Mouse (Mus musculus) liver, embryonic 16.5 days (tissue): ENCODE results near the gene Vil1. TPM values are rescaled to one million over a fixed set of nuclear protein-coding genes. Genes with fewer than 3 reads are reported as not detected.
A peak's percentile ranks its signal among the peaks of the same experiment; 100 is the strongest.

Source experiments
- ATAC-seq: fragments of 200-750 bp; cut with Nextera tagmentation; 2 replicates; pipeline ENCODE4 v1.8.0; 2017; ENCODE audit warnings: low read depth, mild to moderate bottlenecking, moderate number of reproducible peaks, moderate library complexity
- H3K27ac ChIP-seq: fragments of 300-500 bp; sonication (generic); 2 replicates; pipeline ENCODE4 v1.5.1; 2014; ENCODE audit warnings: mild to moderate bottlenecking, low read length
- H3K27me3 ChIP-seq: fragments of 300-500 bp; sonication (generic); 2 replicates; pipeline ENCODE4 v1.6.1; 2014; ENCODE audit warnings: low read depth, low read length, mixed read lengths; ENCODE audit not compliant: control insufficient read depth, insufficient read depth
- H3K36me3 ChIP-seq: fragments of 300-500 bp; sonication (generic); 2 replicates; pipeline ENCODE4 v1.6.1; 2014; ENCODE audit warnings: mild to moderate bottlenecking; ENCODE audit not compliant: control insufficient read depth, insufficient read depth
- H3K4me1 ChIP-seq: fragments of 300-500 bp; sonication (generic); 2 replicates; pipeline ENCODE4 v1.6.1; 2014; ENCODE audit warnings: low read depth, low read length, mixed read lengths; ENCODE audit not compliant: control insufficient read depth
- H3K4me2 ChIP-seq: fragments of 300-500 bp; sonication (generic); 2 replicates; pipeline ENCODE4 v1.6.1; 2014; ENCODE audit warnings: low read depth, low read length, mixed read lengths
- H3K4me3 ChIP-seq: fragments of 300-500 bp; sonication (generic); 2 replicates; pipeline ENCODE4 v1.5.1; 2014; ENCODE audit warnings: low read depth, mild to moderate bottlenecking, low read length
- H3K9ac ChIP-seq: fragments of 300-500 bp; sonication (generic); 2 replicates; pipeline ENCODE4 v1.6.1; 2014; ENCODE audit warnings: low read depth, low read length
- H3K9me3 ChIP-seq: fragments of 300-500 bp; sonication (generic); replicated peaks from 2 replicates; pipeline ENCODE4 v1.6.1; 2016; ENCODE audit warnings: low read length; ENCODE audit not compliant: control insufficient read depth
- WGBS: fragments of 180-500 bp; shearing (Covaris S2); extraction: QIAGEN DNeasy Blood & Tissue Kit; methylation state at CpG from one replicate; pipeline ENCODE4 v1.1.7; 2014; ENCODE audit not compliant: insufficient replicate concordance; 5-methylcytosine and 5-hydroxymethylcytosine counted together
- polyA plus RNA-seq: library from polyadenylated mRNA; unstranded; fragments of >200 nt; fragmentation: Nextera tagmentation; extraction: Ambion mirVana; gene quantifications from 2 replicates; pipeline ENCODE4 v1.2.1, GENCODE M21; 2015

Gene Vil1
- polyA plus RNA-seq, 1 experiment from 2014 or later, result 1.6 TPM

DNA sequence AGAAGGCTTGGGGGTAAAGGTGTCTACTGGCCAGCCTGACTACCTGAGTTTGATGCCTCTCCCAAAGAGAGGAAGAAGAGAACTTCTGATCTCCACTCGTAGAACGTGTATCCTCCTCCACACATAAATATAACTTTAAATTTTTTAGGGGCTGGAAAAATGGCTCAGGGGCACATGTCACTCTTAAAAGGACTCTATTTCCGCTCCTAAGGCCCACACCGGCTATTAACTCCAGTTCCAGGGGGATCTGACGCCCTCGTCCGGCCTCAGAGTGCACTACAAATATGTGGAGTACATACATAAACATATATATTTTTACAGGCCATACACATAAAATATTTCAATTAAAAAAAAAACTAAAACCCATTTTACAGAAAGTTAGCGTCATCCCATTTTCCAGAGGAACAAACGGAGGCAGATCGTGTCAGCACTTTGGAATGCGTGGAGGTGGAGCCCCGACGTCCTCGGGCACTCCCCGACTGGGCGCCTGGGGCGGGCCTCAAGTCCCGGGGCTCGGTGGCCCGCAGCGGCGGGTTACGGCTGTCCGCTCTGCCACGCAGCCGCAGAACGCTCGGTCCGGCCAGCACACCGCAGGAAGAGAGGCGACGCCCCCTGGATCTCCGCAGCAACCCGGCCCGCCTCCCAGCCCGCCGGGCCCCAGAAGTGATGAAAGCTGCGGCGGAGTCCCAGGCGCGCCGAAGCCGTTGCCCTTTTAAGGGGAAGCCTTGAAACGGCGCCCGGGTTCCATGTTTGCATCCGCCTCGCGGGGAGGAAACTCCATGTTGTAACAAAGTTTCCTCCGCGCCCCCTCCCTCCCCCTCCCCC lies 18.0 kb upstream of the Vil1 start, which contains the start of gene Ctdsp1:
Gene Ctdsp1, plus strand, starts transcription at position 586 of the 825 bp plus-strand sequence.
- 2% methylated on average over 47 of the region's 51 CpGs for WGBS
- H3K4me2 ChIP-seq, result peak within 1 kb of the TSS; percentile 99
- H3K9ac ChIP-seq, result peak within 1 kb of the TSS; percentile 98
- peak; percentile 75 for ATAC-seq
- H3K4me1 ChIP-seq, result peaks cover 63% of the 10 kb centered on the region
- peaks cover 20% of the 10 kb centered on the region for H3K36me3 ChIP-seq
- H3K27ac ChIP-seq, result peak within 1 kb of the TSS; percentile 98
- no peaks in the 10 kb centered on the region for H3K9me3 ChIP-seq
- peak within 1 kb of the TSS; percentile 94 for H3K4me3 ChIP-seq
- no peaks in the 10 kb centered on the region for H3K27me3 ChIP-seq

DNA sequence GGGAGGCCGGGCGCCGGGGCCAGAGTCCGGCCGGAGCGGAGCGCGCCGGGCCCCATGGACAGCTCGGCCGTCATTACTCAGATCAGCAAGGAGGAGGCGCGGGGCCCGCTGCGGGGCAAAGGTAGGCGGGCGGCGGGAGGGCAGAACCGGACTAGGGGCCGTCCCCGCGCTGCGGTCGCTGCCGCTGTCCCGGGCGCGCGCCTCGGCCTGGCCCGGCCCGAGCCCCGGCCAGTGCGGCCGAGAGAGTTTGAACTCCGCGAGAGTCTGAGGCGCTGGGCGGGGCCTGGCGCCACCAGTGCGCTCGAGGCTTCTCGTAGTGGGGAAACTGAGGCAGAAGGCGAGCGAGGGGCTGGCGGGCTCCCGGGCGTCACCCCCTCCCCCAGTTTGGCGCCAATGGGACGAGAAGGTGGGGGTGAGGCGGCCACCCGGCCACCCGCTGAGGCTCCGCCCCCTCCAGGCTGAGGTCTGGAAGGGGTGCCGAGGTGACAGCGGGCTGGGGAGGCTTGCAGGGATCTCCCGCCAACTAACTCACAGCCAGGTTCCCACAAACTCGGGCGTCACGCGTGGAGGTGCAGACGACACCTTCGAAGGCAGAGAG lies 17.2 kb upstream of the Vil1 start:
- peaks cover 65% of the 10 kb centered on the region for H3K4me1 ChIP-seq
- no peaks in the 10 kb centered on the region for H3K27me3 ChIP-seq
- peak; percentile 45 for ATAC-seq
- H3K27ac ChIP-seq, result peak overlapping the region; percentile 98
- peak overlapping the region; percentile 98 for H3K9ac ChIP-seq
- H3K4me3 ChIP-seq, result peak overlapping the region; percentile 94
- H3K9me3 ChIP-seq, result no peaks in the 10 kb centered on the region
- peaks cover 20% of the 10 kb centered on the region for H3K36me3 ChIP-seq
- WGBS, result 0% methylated on average over 53 of the region's 63 CpGs
- H3K4me2 ChIP-seq, result peak overlapping the region; percentile 99

DNA sequence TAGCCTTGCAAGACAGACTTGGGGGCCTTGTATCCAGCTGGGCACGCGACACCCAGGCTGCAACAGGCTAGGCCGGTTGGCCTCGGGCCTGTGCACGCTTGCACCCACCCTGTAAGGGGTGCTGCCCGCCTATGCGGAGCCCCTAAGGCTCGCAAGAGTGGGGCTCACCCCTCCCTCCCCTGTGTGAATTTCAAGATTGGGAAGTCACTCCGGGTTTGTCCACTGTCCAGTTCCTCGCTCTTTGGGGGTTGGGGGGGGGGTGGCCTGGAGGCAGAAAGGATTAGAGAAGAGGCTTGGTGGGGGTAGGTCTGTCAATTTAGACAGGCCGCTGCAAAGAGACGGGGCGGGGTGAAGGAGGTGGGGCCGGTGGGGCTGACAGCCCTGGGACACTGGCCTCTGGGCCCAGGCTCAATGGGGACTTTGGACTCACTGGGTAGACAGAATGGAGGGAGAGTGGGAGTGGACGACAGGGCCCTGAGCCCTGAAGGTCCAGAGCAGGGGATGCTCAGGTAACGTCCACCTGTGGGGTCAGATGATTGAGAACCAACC lies 16.7 kb upstream of the Vil1 start:
- Histone ChIP-seq H3K4me2 (peak overlapping the region; percentile 99), H3K27ac (peak overlapping the region; percentile 98), H3K27me3 (no peaks in the 10 kb centered on the region), H3K9ac (peak overlapping the region; percentile 98), H3K9me3 (no peaks in the 10 kb centered on the region), H3K4me3 (peak overlapping the region; percentile 94), H3K4me1 (peaks cover 60% of the 10 kb centered on the region), H3K36me3 (peaks cover 20% of the 10 kb centered on the region)
- ATAC-seq, result peak; percentile 10
- 5% methylated on average over 16 of the region's 16 CpGs for WGBS

DNA sequence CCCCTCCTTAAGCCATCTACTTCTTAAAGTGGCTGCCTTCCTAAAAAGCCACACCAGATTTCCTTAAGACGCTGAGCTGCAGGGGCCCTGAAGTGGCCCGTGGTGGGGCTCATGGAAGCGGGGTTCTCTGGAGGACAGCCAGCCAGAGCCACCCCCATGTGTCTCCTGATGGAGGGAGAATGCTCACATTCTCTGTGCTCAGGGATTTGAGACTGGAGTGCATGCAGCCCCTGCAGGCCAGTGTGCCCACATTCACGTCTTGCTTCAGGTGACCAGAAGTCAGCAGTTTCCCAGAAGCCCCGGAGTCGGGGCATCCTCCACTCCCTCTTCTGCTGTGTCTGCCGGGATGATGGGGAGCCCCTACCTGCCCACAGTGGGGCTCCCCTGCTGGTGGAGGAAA lies 16.2 kb upstream of the Vil1 start:
- H3K9ac ChIP-seq, result peak overlapping the region; percentile 98
- 54% methylated on average over 7 of the region's 7 CpGs for WGBS
- peaks cover 20% of the 10 kb centered on the region for H3K36me3 ChIP-seq
- ATAC-seq, result no peak
- peak overlapping the region; percentile 99 for H3K4me2 ChIP-seq
- no peaks in the 10 kb centered on the region for H3K27me3 ChIP-seq
- H3K27ac ChIP-seq, result peak overlapping the region; percentile 98
- H3K9me3 ChIP-seq, result no peaks in the 10 kb centered on the region
- peak overlapping the region; percentile 94 for H3K4me3 ChIP-seq
- peaks cover 61% of the 10 kb centered on the region for H3K4me1 ChIP-seq

DNA sequence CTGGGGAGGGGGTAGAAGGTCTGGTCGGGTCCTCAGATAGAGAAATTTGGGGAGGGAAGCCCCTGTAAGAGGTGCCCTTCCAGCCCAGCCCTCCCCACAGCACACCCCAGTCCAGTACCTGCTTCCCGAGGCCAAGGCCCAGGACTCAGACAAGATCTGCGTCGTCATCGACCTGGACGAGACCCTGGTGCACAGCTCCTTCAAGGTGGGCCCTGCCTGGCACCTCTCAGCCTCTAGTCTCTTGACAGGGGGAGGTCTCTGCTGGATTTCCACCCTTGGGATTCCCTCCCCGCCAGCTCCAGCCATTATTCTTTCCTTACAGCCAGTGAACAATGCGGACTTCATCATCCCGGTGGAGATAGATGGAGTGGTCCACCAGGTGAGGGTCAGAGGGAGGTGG lies 15.5 kb upstream of the Vil1 start:
- Histone ChIP-seq H3K4me2 (peak overlapping the region; percentile 99), H3K27ac (no peak overlapping the region), H3K36me3 (peaks cover 20% of the 10 kb centered on the region), H3K9me3 (no peaks in the 10 kb centered on the region), H3K4me3 (peak overlapping the region; percentile 94), H3K27me3 (no peaks in the 10 kb centered on the region), H3K9ac (peak overlapping the region; percentile 98; the same call in 1 of the 2 replicates), H3K4me1 (peaks cover 62% of the 10 kb centered on the region)
- WGBS, result 88% methylated on average over 9 of the region's 9 CpGs
- no peak for ATAC-seq

DNA sequence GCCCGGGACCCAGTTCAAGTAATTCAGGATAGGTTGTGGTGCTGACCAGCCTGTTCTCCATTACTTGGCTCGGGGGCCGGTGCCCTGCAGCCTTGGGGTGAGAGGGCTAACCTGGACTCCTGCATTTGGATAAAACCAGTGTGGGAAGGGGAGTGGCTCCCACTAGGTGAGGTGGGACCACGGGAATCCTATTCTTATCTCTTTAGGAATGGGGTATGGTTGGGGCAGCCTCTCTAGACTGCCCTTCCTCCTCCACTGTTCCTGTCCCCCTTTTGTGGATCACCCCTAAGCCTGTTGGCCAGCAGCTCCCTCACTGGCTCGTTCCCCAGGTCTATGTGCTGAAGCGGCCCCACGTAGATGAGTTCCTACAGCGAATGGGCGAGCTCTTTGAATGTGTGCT lies 14.9 kb upstream of the Vil1 start:
- no peak overlapping the region for H3K4me3 ChIP-seq
- H3K36me3 ChIP-seq, result peaks cover 20% of the 10 kb centered on the region
- H3K27ac ChIP-seq, result no peak overlapping the region
- H3K4me1 ChIP-seq, result peaks cover 59% of the 10 kb centered on the region
- H3K27me3 ChIP-seq, result no peaks in the 10 kb centered on the region
- no peaks in the 10 kb centered on the region for H3K9me3 ChIP-seq
- WGBS, result 80% methylated on average over 9 of the region's 9 CpGs
- no peak overlapping the region for H3K4me2 ChIP-seq
- H3K9ac ChIP-seq, result no peak overlapping the region
- no peak for ATAC-seq

DNA sequence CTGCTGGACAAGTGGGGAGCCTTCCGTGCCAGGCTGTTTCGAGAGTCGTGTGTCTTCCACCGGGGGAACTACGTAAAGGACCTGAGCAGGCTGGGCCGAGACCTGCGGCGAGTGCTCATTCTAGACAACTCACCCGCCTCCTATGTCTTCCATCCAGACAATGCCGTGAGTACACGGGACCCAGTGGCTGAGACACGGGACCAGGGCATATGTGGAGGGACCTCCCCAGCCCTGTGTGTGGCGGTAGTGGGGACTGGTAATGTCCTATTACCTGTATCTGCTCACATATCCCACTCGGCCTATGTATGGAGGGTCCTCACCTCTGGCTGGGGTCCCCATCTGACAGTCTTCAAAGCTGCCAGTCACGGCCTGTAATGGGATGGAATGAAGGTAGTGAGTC lies 14.3 kb upstream of the Vil1 start:
- 88% methylated on average over 15 of the region's 15 CpGs for WGBS
- H3K27me3 ChIP-seq, result no peaks in the 10 kb centered on the region
- ATAC-seq, result no peak
- no peak overlapping the region for H3K4me3 ChIP-seq
- H3K36me3 ChIP-seq, result peaks cover 20% of the 10 kb centered on the region
- H3K4me2 ChIP-seq, result no peak overlapping the region
- H3K9me3 ChIP-seq, result no peaks in the 10 kb centered on the region
- H3K27ac ChIP-seq, result peak overlapping the region; percentile 69; the same call in 1 of the 2 replicates
- H3K9ac ChIP-seq, result no peak overlapping the region
- H3K4me1 ChIP-seq, result peaks cover 54% of the 10 kb centered on the region

DNA sequence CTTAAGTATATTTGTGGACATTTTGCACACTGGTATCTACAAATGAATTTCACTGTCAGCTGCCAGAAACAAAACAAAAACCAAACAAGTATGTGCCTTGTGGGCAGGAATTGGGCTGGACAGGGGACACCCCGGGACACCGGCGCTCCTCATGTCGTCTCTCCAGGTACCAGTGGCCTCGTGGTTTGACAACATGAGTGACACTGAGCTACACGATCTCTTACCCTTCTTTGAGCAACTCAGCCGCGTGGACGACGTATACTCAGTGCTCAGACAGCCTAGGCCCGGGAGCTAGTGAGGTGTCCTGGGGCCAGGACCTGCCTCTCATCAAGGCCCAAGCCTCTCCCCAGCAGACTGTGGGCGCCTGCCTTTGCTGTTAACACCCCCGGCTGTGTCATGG lies 13.9 kb upstream of the Vil1 start:
- Histone ChIP-seq H3K36me3 (peaks cover 20% of the 10 kb centered on the region), H3K4me3 (no peak overlapping the region), H3K9me3 (no peaks in the 10 kb centered on the region), H3K27me3 (no peaks in the 10 kb centered on the region), H3K4me1 (peaks cover 49% of the 10 kb centered on the region), H3K4me2 (no peak overlapping the region), H3K9ac (no peak overlapping the region), H3K27ac (peak overlapping the region; percentile 69)
- ATAC-seq, result no peak
- WGBS, result 87% methylated on average over 13 of the region's 13 CpGs
